Mouse (Mus musculus): ENCODE measurements around the gene Clpb. TPM values are rescaled to one million over a fixed set of nuclear protein-coding genes. Genes with fewer than 3 reads are reported as not detected.

The Clpb gene
- polyA plus RNA-seq, 1 experiment from 2014 or later, result 56.2 TPM

DNA sequence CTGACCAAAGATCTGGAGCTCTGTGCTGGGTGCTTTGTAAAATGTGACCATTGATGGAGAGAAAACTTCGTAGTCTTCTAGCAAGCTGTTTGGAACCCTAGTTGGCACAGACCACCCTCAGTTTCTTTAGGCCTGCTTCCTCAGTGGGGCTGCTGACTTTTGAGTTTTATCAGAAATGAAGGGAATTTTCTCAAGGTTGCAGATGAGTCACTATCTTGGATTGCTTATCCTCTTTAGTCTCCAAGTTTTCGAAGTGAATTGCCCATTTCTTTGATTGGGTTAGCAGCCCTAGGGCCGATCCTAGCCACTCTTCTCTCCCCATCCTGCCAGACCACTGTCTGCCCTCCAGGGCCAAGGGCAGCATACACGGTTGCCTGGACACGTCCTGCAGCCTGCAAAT, 39.3 kb downstream of the Clpb start:
- H3K4me3 ChIP-seq, result no peak overlapping the region
- H3K27me3 ChIP-seq (replicated peaks; ENCODE audit: low read depth, poor library complexity, severe bottlenecking), result no peaks in the 10 kb centered on the region
- 60% methylated on average over 5 of the region's 5 CpGs for WGBS
- H3K36me3 ChIP-seq (replicated peaks), result peaks cover 13% of the 10 kb centered on the region; the same call in 1 of the 2 replicates
- no peak for DNase-seq (ENCODE audit: low spot score)
- H3K4me1 ChIP-seq, result peaks cover 10% of the 10 kb centered on the region; the same call in 1 of the 2 replicates
- no peaks in the 10 kb centered on the region for H3K9me3 ChIP-seq
- H3K27ac ChIP-seq (replicated peaks), result no peak overlapping the region

DNA sequence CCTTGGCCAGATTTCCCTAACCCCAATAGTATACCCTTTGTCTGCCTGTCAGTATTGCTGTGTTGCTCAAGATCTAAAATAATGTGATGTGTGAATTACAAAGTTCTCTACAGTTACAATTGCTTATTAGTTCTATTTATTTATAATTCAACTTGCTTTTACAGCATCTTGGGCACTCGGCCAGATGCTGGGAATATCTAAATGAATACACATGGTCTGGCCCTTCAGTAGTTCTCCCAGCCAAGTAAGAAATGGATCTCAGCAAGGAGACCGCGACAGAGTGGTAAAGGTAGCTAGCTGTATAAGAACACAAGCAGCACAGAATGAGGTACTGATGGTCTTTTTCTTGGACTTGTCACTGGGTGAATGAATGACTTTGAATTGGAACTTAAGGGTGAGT, 46.2 kb downstream of the Clpb start:
- Histone ChIP-seq H3K36me3 (replicated peaks) (peaks cover 23% of the 10 kb centered on the region; the same call in 1 of the 2 replicates), H3K27ac (replicated peaks) (no peak overlapping the region), H3K4me1 (no peaks in the 10 kb centered on the region), H3K27me3 (replicated peaks; ENCODE audit: low read depth, poor library complexity, severe bottlenecking) (no peaks in the 10 kb centered on the region), H3K4me3 (no peak overlapping the region), H3K9me3 (no peaks in the 10 kb centered on the region)
- DNase-seq (ENCODE audit: low spot score), result no peak
- WGBS, result 95% methylated on average over 3 of the region's 3 CpGs

DNA sequence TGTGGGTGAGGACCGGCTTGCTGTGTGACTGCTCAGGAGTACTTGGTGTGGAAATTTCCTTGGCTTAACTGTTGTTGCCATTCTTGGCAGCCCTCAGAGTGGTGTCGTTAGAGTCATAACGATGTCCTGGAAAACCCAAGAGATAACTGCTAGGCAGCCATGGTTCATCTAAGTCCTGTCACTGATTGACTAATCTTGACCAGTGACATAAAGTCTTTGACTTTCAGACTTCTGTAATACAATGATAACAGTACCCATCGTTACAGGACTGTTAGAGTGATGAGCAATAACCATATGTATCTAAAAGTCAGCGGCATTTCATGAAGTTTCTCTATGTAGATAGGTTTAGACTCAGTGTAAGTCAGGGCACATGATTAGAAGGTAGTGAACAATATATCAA, 46.8 kb downstream of the Clpb start:
- H3K27ac ChIP-seq (replicated peaks), result no peak overlapping the region
- no peaks in the 10 kb centered on the region for H3K9me3 ChIP-seq
- no peak for DNase-seq (ENCODE audit: low spot score)
- WGBS, result 96% methylated on average over 5 of the region's 5 CpGs
- peaks cover 23% of the 10 kb centered on the region; the same call in 1 of the 2 replicates for H3K36me3 ChIP-seq (replicated peaks)
- H3K27me3 ChIP-seq (replicated peaks; ENCODE audit: low read depth, poor library complexity, severe bottlenecking), result no peaks in the 10 kb centered on the region
- no peaks in the 10 kb centered on the region for H3K4me1 ChIP-seq
- H3K4me3 ChIP-seq, result no peak overlapping the region

DNA sequence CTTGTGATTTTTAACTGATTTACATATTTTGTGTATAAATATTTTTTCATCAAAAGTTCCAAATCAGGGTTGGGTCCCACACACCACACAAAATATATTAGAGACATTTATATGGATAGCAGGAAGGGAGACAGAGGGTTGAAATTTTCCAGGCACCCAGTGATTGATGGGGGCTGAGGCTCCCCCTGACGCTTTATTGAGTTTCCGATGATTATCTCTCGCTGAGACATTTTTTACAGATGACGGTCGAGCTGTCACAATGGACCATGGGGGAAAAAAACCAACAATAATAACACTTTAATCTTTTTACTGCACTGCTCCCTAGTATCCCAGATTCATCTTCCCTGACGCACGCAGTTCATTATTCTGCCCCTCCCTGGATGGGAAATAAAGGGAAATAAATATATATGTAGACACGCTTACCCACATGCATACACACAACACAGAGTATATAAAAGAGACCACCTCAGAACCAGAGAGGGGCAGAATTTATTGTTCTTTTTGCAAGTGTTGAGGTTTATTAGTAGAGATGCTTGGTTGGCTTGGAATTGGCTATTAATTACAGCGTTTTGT, 50.5 kb downstream of the Clpb start:
- Histone ChIP-seq H3K4me3 (no peak overlapping the region), H3K9me3 (no peaks in the 10 kb centered on the region), H3K36me3 (replicated peaks) (peaks cover 9% of the 10 kb centered on the region; the same call in 1 of the 2 replicates), H3K4me1 (no peaks in the 10 kb centered on the region), H3K27me3 (replicated peaks; ENCODE audit: low read depth, poor library complexity, severe bottlenecking) (no peaks in the 10 kb centered on the region), H3K27ac (replicated peaks) (no peak overlapping the region)
- no peak for DNase-seq (ENCODE audit: low spot score)
- WGBS, result 93% methylated on average over 9 of the region's 9 CpGs

DNA sequence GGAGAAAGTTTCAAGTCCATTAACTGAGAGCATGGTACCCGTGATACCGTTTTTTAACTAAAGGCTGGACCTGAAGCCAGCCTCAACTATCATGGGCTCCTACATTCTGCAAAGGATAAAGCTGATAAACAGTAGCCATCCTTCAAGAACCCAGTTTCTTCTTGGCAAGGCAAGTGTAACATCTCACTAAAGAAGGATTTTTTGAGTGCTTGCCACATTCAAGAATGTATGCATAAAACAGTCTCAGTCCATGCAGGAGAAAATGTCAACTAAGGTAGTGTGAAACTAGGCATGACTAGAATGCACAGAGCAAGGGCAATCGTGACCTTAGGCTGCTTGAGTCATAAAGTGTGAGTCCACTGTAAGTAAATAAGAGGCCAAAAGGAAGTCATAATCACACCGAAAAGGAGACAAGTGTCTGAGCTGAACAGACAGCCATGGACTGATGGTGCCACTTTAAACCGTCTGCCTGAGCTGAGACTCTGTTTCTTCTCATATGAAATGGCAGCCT, 51.7 kb downstream of the Clpb start:
- Histone ChIP-seq H3K4me3 (no peak overlapping the region), H3K27me3 (replicated peaks; ENCODE audit: low read depth, poor library complexity, severe bottlenecking) (no peaks in the 10 kb centered on the region), H3K27ac (replicated peaks) (no peak overlapping the region), H3K4me1 (no peaks in the 10 kb centered on the region), H3K36me3 (replicated peaks) (peaks cover 4% of the 10 kb centered on the region; the same call in 1 of the 2 replicates), H3K9me3 (no peaks in the 10 kb centered on the region)
- no peak for DNase-seq (ENCODE audit: low spot score)
- 85% methylated on average over 5 of the region's 5 CpGs for WGBS

DNA sequence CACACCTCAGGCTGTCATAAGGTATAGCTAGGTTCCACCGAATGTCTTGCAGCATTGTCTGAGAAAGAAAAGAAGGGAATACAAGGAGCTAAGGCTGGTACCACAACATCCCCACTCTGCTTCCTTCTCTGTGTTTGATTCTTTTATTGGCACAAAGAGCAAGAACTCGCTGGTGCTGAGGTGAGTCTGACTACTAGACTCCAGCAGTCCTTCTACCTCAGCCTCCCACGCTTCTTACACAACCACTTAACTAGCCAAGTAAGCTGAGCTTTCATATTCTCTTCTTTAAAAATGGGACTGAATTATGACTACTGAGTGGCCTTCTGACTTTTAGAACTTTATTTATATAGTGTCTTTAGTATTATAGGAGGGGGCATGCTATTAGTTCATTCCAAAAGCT, 56.9 kb downstream of the Clpb start:
- WGBS, result 89% methylated on average over 3 of the region's 3 CpGs
- no peak overlapping the region for H3K27ac ChIP-seq (replicated peaks)
- 0 out of 2 replicates have a peak, but pooled peaks cover 7% of the 10 kb centered on the region for H3K36me3 ChIP-seq (replicated peaks)
- DNase-seq (ENCODE audit: low spot score), result no peak
- no peak overlapping the region for H3K4me3 ChIP-seq
- peaks cover 4% of the 10 kb centered on the region; the same call in 1 of the 2 replicates for H3K4me1 ChIP-seq
- no peaks in the 10 kb centered on the region for H3K9me3 ChIP-seq
- H3K27me3 ChIP-seq (replicated peaks; ENCODE audit: low read depth, poor library complexity, severe bottlenecking), result no peaks in the 10 kb centered on the region

DNA sequence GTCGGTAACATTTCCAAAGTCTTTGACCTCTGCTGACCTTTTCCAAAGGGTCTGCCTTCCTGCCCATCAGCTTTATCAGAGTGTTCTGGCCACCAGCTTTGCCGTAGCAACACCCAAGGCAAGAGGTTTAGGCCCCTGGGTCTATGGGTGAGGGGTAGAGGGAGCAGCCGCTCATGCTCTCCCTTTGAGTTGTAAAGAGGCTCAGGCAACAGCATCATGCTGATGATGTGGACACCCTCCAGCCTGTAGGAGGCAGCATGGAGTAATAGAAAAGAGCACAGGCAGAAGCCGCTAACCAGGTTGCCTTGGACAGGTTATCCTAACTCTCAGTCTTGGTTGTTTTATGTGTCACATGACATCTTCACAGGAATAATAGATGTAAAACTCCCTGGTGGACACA, 61.6 kb downstream of the Clpb start:
- Histone ChIP-seq H3K9me3 (no peaks in the 10 kb centered on the region), H3K36me3 (replicated peaks) (0 out of 2 replicates have a peak, but pooled peaks cover 12% of the 10 kb centered on the region), H3K27ac (replicated peaks) (no peak overlapping the region), H3K4me3 (no peak overlapping the region), H3K27me3 (replicated peaks; ENCODE audit: low read depth, poor library complexity, severe bottlenecking) (no peaks in the 10 kb centered on the region), H3K4me1 (peaks cover 24% of the 10 kb centered on the region)
- peak; percentile 38 for DNase-seq (ENCODE audit: low spot score)
- WGBS, result 28% methylated on average over 4 of the region's 4 CpGs

DNA sequence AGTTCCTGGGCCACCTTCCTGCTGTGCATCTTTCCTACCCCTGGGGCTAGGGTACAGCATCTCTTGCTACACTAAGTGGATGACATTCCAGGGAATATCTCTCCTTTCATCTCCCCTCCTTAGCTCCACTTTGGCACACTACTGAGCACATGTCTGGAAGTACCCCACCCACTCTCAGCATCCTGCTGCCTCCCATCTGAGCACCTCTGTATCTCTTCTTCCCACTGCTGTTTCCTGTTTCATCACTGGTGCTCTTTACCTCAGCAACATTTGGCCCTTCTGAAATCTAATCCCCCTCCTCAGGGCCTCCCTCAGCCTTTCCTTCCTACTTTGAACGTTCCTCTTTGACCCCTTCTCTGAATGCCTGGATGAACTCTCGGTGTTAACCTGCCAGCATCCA, 63.5 kb downstream of the Clpb start:
- WGBS, result 15% methylated on average over 2 of the region's 2 CpGs
- Histone ChIP-seq H3K4me1 (peaks cover 25% of the 10 kb centered on the region), H3K27me3 (replicated peaks; ENCODE audit: low read depth, poor library complexity, severe bottlenecking) (no peaks in the 10 kb centered on the region), H3K9me3 (no peaks in the 10 kb centered on the region), H3K27ac (replicated peaks) (0 out of 2 replicates have a peak overlapping the region, but pooled peaks have one; percentile 5), H3K4me3 (no peak overlapping the region), H3K36me3 (replicated peaks) (0 out of 2 replicates have a peak, but pooled peaks cover 12% of the 10 kb centered on the region)
- no peak for DNase-seq (ENCODE audit: low spot score)

DNA sequence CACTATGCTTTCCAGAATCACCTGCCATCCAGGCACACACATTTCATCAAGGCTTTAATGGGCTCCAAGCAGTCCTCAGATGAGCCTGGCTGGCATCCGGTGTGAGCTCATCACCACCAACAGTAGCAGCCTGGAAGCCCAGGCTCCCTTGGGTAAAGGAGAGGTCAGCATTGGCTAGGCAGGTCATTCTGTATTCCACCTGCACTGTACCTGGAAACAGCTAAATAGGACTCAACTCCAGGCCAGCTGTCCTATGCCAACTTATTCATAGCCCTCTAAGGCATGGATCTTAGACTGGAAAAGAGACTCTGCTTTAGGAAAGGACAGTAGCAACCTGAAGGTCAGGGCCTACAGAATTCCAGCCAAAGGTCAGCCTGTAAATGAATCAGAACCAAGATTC, 68.7 kb downstream of the Clpb start:
- Histone ChIP-seq H3K27me3 (replicated peaks; ENCODE audit: low read depth, poor library complexity, severe bottlenecking) (no peaks in the 10 kb centered on the region), H3K36me3 (replicated peaks) (0 out of 2 replicates have a peak, but pooled peaks cover 5% of the 10 kb centered on the region), H3K4me3 (no peak overlapping the region), H3K27ac (replicated peaks) (no peak overlapping the region), H3K4me1 (peaks cover 25% of the 10 kb centered on the region), H3K9me3 (no peaks in the 10 kb centered on the region)
- no peak for DNase-seq (ENCODE audit: low spot score)
- WGBS, result 73% methylated on average over 1 of the region's 1 CpGs

DNA sequence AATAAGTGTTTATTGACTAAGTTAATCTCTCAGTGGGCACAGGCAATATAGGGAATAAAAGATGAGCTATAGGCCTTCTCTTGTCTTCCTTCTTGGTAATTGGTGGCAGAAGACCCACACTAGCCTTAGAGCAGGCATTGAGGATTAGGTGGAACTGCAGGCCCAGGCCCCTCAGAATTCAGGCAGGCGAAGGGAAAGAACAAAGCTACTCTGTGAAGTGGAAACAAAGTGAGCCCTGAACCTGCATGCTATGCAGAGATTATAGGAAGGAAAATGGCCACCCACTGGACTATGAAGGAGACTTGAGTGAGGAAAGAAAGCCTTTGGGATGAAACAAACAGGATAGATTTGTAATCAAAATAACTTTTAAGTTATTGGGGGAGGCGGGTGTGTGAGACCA, 69.6 kb downstream of the Clpb start:
- H3K27ac ChIP-seq (replicated peaks), result no peak overlapping the region; the same call in 1 of the 2 replicates

DNA sequence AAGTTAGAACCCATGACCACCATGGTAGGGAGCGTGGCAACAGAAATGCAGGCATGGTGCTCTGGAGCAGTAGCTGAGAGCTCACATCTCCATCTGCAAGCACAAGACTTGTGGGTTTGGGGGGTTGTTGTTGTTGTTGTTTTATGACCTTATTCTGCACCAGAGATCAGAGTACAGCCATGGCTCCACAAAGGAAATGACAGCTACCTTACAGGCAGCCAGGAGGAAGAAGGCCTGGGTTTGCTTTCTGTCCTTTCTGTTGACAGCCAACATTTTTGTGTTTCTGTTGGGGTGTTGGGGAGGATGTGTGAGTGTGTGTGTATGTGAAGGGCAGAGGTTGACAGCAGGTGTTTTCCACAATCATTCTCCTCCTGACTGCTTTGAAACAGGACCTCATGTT, 71.9 kb downstream of the Clpb start:
- Histone ChIP-seq H3K4me1 (peaks cover 24% of the 10 kb centered on the region), H3K36me3 (replicated peaks) (no peaks in the 10 kb centered on the region), H3K27me3 (replicated peaks; ENCODE audit: low read depth, poor library complexity, severe bottlenecking) (no peaks in the 10 kb centered on the region), H3K9me3 (no peaks in the 10 kb centered on the region), H3K27ac (replicated peaks) (no peak overlapping the region), H3K4me3 (no peak overlapping the region)
- no peak for DNase-seq (ENCODE audit: low spot score)
- 100% methylated on average over 1 of the region's 1 CpGs for WGBS

More for the DNA sequence above, 69.6 kb downstream of the Clpb start:
- H3K9me3 ChIP-seq, result no peaks in the 10 kb centered on the region
- H3K27me3 ChIP-seq (replicated peaks; ENCODE audit: low read depth, poor library complexity, severe bottlenecking), result no peaks in the 10 kb centered on the region
- WGBS, result 69% methylated on average over 2 of the region's 2 CpGs
- DNase-seq (ENCODE audit: low spot score), result no peak
- H3K4me1 ChIP-seq, result peaks cover 19% of the 10 kb centered on the region; the same call in 1 of the 2 replicates
- no peaks in the 10 kb centered on the region for H3K36me3 ChIP-seq (replicated peaks)
- H3K4me3 ChIP-seq, result no peak overlapping the region

DNA sequence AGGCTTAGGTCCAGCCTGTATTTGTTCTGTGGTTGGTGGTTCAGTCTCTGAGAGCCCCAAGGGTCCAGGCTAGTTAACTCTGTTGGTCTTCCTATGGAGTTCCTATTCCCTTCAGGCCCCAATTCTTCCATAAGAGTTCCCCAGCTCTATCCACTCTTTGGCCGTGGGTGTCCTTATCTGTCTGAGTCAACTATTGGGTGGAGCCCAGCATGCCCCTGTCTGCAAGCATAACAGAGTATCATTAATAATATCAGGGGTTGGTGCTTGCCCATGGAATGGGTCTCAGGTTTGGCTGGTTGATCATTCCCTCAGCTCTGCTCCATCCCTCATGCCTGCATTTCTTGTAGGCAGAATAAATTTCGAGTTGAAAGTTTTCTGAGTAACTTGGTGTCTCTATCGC, 74.3 kb downstream of the Clpb start:
- no peaks in the 10 kb centered on the region for H3K9me3 ChIP-seq

DNA sequence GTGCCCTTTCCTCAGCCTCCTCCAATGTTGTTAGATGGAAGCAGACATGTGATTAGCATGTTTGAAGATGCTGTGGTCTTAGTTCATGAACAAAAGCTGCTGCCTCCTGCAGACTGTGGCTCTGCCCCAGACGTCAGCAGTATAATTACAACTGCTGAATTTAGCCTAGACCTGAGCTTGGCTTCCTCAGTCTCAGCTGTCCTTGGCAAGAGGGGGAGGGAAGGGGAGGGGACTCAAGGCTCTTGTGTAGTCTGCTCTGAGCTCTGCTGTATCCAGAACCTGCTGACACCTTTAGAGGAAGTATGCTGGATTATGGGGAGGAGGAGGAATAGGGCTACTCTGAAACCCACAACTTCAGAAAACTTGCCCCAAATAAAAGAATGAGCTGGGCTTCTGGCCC, 76.2 kb downstream of the Clpb start:
- no peaks in the 10 kb centered on the region for H3K36me3 ChIP-seq (replicated peaks)
- 22% methylated on average over 1 of the region's 1 CpGs for WGBS
- no peak for DNase-seq (ENCODE audit: low spot score)
- H3K9me3 ChIP-seq, result no peaks in the 10 kb centered on the region
- H3K27me3 ChIP-seq (replicated peaks; ENCODE audit: low read depth, poor library complexity, severe bottlenecking), result no peaks in the 10 kb centered on the region
- H3K4me3 ChIP-seq, result no peak overlapping the region
- peaks cover 17% of the 10 kb centered on the region for H3K4me1 ChIP-seq
- peak overlapping the region; percentile 48 for H3K27ac ChIP-seq (replicated peaks)

More for the DNA sequence above, 74.3 kb downstream of the Clpb start:
- 85% methylated on average over 3 of the region's 3 CpGs for WGBS
- H3K36me3 ChIP-seq (replicated peaks), result no peaks in the 10 kb centered on the region
- no peak for DNase-seq (ENCODE audit: low spot score)
- H3K4me3 ChIP-seq, result no peak overlapping the region
- H3K4me1 ChIP-seq, result peaks cover 18% of the 10 kb centered on the region
- H3K27me3 ChIP-seq (replicated peaks; ENCODE audit: low read depth, poor library complexity, severe bottlenecking), result no peaks in the 10 kb centered on the region
- no peak overlapping the region for H3K27ac ChIP-seq (replicated peaks)
